Mouse (Mus musculus) CD4-positive, CD25-positive, alpha-beta regulatory T cell, adult 4 months (primary cell): ENCODE results near the gene Dok4. TPM values are rescaled to one million over a fixed set of nuclear protein-coding genes. Genes with fewer than 3 reads are reported as not detected.

Experiments
- ATAC-seq: one replicate; pipeline ENCODE4 v1.8.0; 2017
- polyA plus RNA-seq, 2 experiments: library from polyadenylated mRNA; unstranded; fragments of 100-300 nt; shearing (Covaris generic); gene quantifications; one replicate each; pipeline ENCODE4 v1.2.1; 2017

Gene Dok4
- 1 to 10 TPM in 1 of 2 experiments, under 1 TPM in 1; 0.92 to 1.1 TPM for polyA plus RNA-seq

- peak; percentile 83 for ATAC-seq
Measured at GRCm38 (mm10) chr8:94876197-94876730, at the start of gene Dok4. Gene Dok4, minus strand, starts transcription at chr8:94876330.

- no peak for ATAC-seq
Measured at GRCm38 (mm10) chr8:94923405-94923804, 47.3 kb upstream of the Dok4 start, which contains the start of gene Adgrg5. Gene Adgrg5, plus strand, starts transcription at chr8:94923694.

- ATAC-seq, result no peak
Measured at GRCm38 (mm10) chr8:94922602-94923001, 46.5 kb upstream of the Dok4 start.

- no peak for ATAC-seq
Measured at GRCm38 (mm10) chr8:94922176-94922575, 46.0 kb upstream of the Dok4 start.

- peak; percentile 71 for ATAC-seq
Measured at GRCm38 (mm10) chr8:94919256-94919655, 43.1 kb upstream of the Dok4 start.

GRCm38 (mm10) chr8:94917851-94918495 lies 41.8 kb upstream of the Dok4 start, which contains the start of gene Ccdc102a:
Gene Ccdc102a, minus strand, starts transcription at chr8:94918098.
- no peak for ATAC-seq

- ATAC-seq, result peak; percentile 61
Measured at GRCm38 (mm10) chr8:94917352-94917751, 41.2 kb upstream of the Dok4 start.

GRCm38 (mm10) chr8:94916960-94917324 lies 40.8 kb upstream of the Dok4 start:
- ATAC-seq, result no peak

GRCm38 (mm10) chr8:94916311-94916959 lies 40.3 kb upstream of the Dok4 start:
- ATAC-seq, result no peak

- ATAC-seq, result no peak
Measured at GRCm38 (mm10) chr8:94914701-94915101, 38.6 kb upstream of the Dok4 start.

- ATAC-seq, result no peak
Measured at GRCm38 (mm10) chr8:94914256-94914655, 38.1 kb upstream of the Dok4 start.

- no peak for ATAC-seq
Measured at GRCm38 (mm10) chr8:94913061-94913660, 37.0 kb upstream of the Dok4 start.

GRCm38 (mm10) chr8:94908847-94909246 lies 32.7 kb upstream of the Dok4 start:
- ATAC-seq, result peak; percentile 82

- no peak for ATAC-seq
Measured at GRCm38 (mm10) chr8:94907591-94908300, 31.6 kb upstream of the Dok4 start.

GRCm38 (mm10) chr8:94904450-94905175 lies 28.5 kb upstream of the Dok4 start:
- no peak for ATAC-seq

GRCm38 (mm10) chr8:94903709-94904108 lies 27.6 kb upstream of the Dok4 start:
- no peak for ATAC-seq

GRCm38 (mm10) chr8:94901031-94901430 lies 24.9 kb upstream of the Dok4 start:
- no peak for ATAC-seq

- no peak for ATAC-seq
Measured at GRCm38 (mm10) chr8:94900617-94901016, 24.5 kb upstream of the Dok4 start.

- no peak for ATAC-seq
Measured at GRCm38 (mm10) chr8:94899262-94899661, 23.1 kb upstream of the Dok4 start.

GRCm38 (mm10) chr8:94892917-94893316 lies 16.8 kb upstream of the Dok4 start:
- no peak for ATAC-seq

- ATAC-seq, result no peak
Measured at GRCm38 (mm10) chr8:94888383-94889036, 12.4 kb upstream of the Dok4 start.

- ATAC-seq, result no peak
Measured at GRCm38 (mm10) chr8:94880742-94881141, 4.6 kb upstream of the Dok4 start.
